Mouse (Mus musculus) skeletal muscle tissue, postnatal 0 days (tissue): Measurements from ENCODE around the gene Unkl. TPM values are rescaled to one million over a fixed set of nuclear protein-coding genes. Genes with fewer than 3 reads are reported as not detected.

Source experiments
- microRNA-seq, 2 experiments: library from miRNA; unstranded; fragments of <30 nt; microRNA quantifications; one replicate each; pipeline ENCODE4; 2016
- polyA plus RNA-seq: library from polyadenylated mRNA; unstranded; fragments of >200 nt; fragmentation: Nextera tagmentation; extraction: Ambion mirVana; gene quantifications from 2 replicates; pipeline ENCODE4 v1.2.1, GENCODE M21; 2015

The Unkl gene
- 3.0 and 3.6 TPM in 2 replicates for polyA plus RNA-seq

DNA sequence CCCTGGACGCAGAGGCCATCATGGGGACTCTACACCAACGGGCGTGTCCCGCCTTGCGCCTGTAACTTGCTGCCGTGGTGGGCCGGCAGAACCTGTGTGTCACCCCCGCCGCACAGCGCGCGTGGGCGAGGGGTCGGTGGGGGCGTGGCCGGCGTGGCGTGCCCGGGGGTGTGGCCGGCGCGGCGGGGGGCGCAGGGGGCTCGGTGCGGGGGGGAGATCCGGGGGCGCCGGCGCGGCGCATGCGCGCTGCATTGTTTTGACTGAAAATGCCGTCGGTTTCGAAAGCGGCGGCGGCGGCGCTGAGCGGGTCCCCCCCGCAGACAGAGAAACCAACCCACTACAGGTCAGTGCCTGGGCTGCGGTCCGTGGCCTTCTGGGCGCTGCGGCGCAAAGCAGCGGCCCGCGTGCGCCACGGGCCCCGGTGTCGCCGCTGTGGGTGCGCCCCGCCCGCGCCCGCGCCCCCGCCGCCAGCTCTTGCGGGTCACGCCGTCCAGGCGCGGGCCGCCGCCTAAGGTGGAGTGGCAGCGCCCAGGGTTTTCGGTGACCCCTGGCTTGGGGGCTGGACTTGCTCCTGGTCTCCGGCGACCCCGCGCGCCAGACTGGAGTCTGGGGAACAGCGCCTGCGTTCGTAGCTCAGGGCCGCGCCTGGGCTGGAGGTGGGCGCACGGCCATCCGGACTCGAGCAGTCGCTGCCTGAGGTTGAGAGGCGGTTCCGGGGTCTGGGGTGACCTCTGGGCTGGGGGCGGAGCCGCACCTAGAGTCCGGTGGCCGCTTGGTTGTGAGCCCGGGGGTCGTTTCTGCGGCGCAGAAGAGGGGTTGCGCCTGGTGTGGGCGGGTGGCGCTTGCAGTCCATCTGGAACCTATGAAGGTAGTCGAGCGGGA is at the start of gene Unkl:
Gene Unkl, plus strand, starts transcription at position 248 of the 882 bp plus-strand sequence.

DNA sequence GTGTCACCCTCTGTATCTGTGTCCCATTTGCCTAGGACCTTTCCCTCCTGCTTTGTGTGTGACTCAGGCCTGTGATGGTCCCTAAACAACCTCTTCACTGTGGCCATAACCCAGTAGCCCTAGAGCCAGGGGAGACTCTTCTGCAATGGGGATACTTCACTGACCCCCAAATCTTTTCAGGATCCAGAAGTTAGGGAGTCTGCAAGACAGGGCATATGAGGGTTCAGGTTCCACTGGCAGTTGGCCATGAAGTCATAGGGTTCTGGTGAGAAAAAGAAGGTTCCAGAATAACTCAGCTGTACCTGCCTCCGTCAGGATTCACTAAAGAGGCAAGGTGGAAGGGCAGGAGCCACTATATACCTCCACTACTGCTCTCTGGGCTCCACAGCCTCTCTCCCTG is 26.0 kb upstream of the Unkl start, which contains the start of gene Ccdc154:
Gene Ccdc154, plus strand, starts transcription at position 301 of the 400 bp plus-strand sequence.

DNA sequence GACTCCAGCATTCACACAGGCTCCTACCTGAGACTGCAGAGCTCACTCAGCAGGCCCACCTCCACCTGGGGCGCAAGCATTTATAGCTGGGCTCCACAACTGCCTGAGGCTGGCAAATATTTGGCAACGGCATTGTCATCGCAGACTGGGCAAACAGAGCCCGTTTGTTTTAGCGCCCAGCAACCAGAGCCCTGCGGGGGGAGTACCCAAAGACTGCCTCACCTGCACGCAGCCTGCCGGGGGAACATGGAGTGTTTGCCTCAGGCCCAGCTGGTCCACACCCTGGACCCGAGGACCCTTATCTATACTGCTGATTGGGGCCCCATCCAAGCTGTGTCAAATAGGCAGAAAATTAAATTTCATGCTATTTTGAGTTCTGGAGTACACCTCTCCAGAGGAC is 12.8 kb upstream of the Unkl start, which contains the start of gene Gm38655:
Gene Gm38655, minus strand, starts transcription at position 61 of the 400 bp plus-strand sequence.

DNA sequence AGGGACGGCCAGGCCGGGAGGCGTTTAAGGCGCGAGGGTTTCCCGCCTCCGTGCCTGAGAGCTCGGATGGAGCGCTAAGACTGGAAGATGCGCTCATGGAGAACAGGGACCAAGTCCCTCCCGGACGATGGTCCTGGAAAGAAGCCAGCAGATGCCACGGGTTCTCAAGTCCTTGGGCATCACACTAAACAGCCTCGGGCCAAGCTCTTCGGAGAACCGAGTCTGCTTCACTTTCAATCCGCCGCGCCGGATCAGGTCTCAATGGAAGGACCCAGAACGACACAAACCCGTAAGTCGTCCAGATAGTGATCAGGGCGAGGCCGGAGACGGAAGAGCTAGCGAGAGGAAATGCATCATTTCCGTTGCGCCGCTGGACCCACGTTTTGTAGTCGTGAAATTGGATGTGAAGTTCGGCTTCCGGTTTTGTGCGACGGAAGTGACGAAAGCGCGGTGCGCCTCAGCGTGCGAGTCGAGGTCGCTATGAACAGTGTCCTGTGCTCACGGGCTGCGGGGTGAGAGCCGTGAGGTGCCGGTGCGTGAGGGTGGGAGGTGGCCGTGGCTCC is 4.0 kb upstream of the Unkl start, which contains the start of gene BC003965:
Gene BC003965, plus strand, starts transcription at position 426 of the 563 bp plus-strand sequence.

DNA sequence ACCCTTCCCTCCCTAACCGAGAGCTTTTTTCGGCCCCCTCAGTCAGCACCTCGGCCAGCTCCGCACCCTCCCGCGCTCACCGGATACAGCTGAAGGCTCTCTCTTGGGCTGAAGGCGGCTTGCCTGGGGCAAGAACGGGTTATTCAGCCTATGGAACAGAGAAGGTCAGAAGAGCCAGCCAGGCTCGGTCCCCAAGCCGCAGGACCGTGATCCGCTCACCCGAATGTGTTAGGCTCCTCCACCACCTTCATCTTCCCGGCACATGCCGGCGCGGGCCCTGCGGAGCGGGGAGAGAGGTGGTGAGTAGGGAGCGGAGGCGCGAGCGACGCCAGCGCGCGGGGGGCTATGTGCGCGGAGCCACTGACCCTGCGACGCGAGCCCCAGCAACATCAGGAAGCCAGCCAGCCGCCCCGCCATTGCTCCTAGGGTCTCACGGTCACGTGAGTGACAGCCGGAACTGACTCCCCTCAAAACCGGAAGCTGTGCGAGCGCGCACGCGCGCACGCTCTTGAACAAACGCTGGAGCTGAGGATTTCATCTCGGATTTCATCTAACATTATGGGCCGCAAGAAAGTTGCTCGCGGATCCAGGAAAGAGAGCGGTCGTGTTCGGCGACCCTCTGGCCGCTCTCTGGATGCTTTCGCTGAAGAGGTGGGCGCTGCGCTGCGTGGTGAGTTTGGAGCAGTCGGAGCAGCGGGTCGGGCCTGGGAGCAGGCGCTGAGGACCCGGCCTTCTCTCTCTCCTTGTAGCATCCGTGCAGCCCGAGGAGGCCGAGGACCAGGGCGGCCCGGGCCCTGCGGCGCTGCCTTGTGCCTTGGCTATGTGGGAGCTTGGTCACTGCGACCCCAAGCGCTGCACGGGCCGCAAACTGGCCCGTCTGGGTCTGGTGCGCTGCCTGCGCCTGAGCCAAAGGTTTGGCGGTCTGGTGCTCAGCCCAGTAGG is 51.8 kb downstream of the Unkl start, which contains the start of the genes Gnptg and Tsr3:
Gene Gnptg, minus strand, starts transcription at position 430 of the 942 bp plus-strand sequence.
Gene Tsr3, plus strand, starts transcription at position 476 of the 942 bp plus-strand sequence.

DNA sequence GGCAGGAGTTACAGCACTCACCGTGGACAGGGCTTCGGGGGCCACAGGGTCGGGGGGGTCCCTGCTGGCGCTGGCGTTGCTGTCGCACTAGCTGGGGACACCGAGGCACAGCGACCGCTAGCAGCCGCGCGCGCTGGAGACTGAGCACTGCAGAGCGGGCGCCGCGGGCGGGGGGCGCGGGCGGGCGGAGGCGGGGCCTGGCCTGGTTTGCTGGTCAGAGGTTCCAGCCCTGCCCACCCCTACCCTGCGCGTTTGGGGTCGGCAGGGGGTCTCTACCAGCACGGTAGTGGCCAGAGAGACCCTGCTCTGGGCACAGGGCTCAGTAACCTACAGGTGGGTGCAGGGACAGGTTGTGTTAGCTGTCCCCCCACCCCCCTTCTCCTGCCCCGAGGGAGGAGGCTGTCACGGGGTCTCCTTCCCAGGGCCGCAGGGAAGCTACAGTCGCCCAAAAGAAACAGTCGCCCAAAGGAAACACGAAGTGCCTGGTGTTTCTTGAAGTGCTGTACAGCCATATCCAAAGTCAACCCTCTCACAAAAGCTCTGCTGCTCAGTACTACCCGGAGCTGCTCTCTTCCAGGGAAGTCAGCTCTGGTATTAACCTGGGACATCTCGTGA is 68.0 kb downstream of the Unkl start, which contains the start of gene Baiap3:
Gene Baiap3, minus strand, starts transcription at position 225 of the 615 bp plus-strand sequence.

DNA sequence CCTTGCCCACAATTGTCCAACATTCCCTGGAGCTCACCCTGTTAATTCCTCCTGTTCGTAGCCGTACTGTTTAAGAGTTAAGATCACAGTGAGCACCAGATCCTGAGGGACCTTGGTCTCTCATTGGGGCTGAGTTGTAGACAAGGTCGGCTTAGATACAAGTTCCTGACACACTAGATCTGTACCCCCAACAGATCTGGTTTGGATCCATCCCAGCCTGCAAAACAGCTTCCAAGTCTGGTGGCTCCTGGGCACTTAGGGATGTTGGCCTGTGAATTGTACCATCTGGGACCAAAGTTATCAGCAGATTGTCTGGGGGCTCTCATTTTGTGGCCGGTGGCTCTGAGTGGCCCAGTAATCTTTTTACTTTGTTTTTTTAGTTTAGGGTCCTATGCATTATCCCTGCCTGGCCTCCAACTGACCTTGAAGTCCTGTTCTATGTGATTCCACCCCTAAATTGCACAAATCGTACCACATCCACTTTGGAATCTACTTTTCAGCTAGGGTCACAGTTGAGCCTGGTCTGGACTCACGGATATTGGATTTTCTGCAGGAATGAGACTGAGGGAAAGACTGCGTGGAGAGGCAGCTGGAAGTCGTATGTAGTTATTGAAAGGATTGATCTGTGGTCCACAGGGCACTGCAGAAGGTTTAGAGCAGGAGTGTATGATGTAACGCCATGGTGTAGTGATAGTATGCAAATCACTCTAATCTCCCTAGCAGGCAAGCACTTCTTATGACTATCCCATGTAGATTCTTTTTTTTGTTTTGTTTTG is 86.6 kb downstream of the Unkl start, which contains the start of gene Ube2i:
Gene Ube2i, minus strand, starts transcription at position 52 of the 776 bp plus-strand sequence.

Small RNA genes within 50 kb of the gene (microRNA-seq; reads per million reads assigned to microRNA genes)
- gene Mir3547 = 0.21 to 0.61 reads per million in 2 experiments

Other genes with a start within 250 kb of the Unkl start
- gene Jpt2, start 227.7 kb upstream of the Unkl start, polyA plus RNA-seq = 20.1 and 26.9 TPM in 2 replicates
- 2.9 TPM in 2 replicates for gene Cramp1l, start 172.6 kb upstream of the Unkl start, polyA plus RNA-seq
- 3.8 and 4.4 TPM in 2 replicates for gene Ift140, start 172.3 kb upstream of the Unkl start, polyA plus RNA-seq
- 13.6 and 14.9 TPM in 2 replicates for gene Tmem204, start 104.8 kb upstream of the Unkl start, polyA plus RNA-seq
- gene Telo2, start 72.4 kb upstream of the Unkl start, polyA plus RNA-seq = 19.1 and 19.4 TPM in 2 replicates
- gene Ptx4, start 67.6 kb upstream of the Unkl start, polyA plus RNA-seq = 1.2 and 3.2 TPM in 2 replicates
- 9.3 and 9.6 TPM in 2 replicates for gene Clcn7, start 55.0 kb upstream of the Unkl start, polyA plus RNA-seq
- 0.05 TPM in 1 of 2 replicates, not detected in the other for gene Ccdc154, start 25.9 kb upstream of the Unkl start, polyA plus RNA-seq
- gene Gm38655, start 12.9 kb upstream of the Unkl start, polyA plus RNA-seq = not detected in 2 replicates
- gene BC003965, start 3.8 kb upstream of the Unkl start, polyA plus RNA-seq = 28.3 and 29.6 TPM in 2 replicates
- gene Gnptg, start 51.7 kb downstream of the Unkl start, polyA plus RNA-seq = 23.0 and 24.0 TPM in 2 replicates
- 38.4 TPM in 2 replicates for gene Tsr3, start 51.8 kb downstream of the Unkl start, polyA plus RNA-seq
- 0.23 TPM in 1 of 2 replicates, not detected in the other for gene Baiap3, start 68.0 kb downstream of the Unkl start, polyA plus RNA-seq
- gene Ube2i, start 86.2 kb downstream of the Unkl start, polyA plus RNA-seq = 216 and 238 TPM in 2 replicates
- 10.4 and 15.0 TPM in 2 replicates for gene Prss34, start 110.0 kb downstream of the Unkl start, polyA plus RNA-seq
- not detected in 2 replicates for gene Prss28, start 120.2 kb downstream of the Unkl start, polyA plus RNA-seq
- not detected in 2 replicates for gene Prss29, start 130.3 kb downstream of the Unkl start, polyA plus RNA-seq
- gene Tpsab1, start 157.2 kb downstream of the Unkl start, polyA plus RNA-seq = 11.2 and 11.8 TPM in 2 replicates
- gene Tpsb2, start 177.9 kb downstream of the Unkl start, polyA plus RNA-seq = 500 and 756 TPM in 2 replicates
- 1.5 and 2.4 TPM in 2 replicates for gene Tpsg1, start 180.9 kb downstream of the Unkl start, polyA plus RNA-seq
- 4.3 and 5.4 TPM in 2 replicates for gene Cacna1h, start 245.4 kb downstream of the Unkl start, polyA plus RNA-seq